Mouse (Mus musculus): ENCODE measurements around the gene Gm20870. TPM values are rescaled to one million over a fixed set of nuclear protein-coding genes. Genes with fewer than 3 reads are reported as not detected.

Gene Gm20870
- not detected for total RNA-seq (2023)

GRCm38 (mm10) chrY:71691743-71692142, at the start of gene Gm20870:
Gene Gm20870, plus strand, starts transcription at chrY:71692043.

Other genes starting within 250 kb of the Gm20870 start
- not detected for gene Gm20869, start 222.6 kb upstream of the Gm20870 start, total RNA-seq (2023)

All from CD8-positive naive resting alpha-beta T cell, adult 57 days (primary cell).